Mouse (Mus musculus) lung, postnatal 0 days (tissue): ENCODE measurements around the gene Cacng8.

Experiments used
- CTCF ChIP-seq: IDR thresholded peaks from 2 replicates; pipeline ENCODE4 v1.5.1; 2016; ENCODE audit warnings: antibody characterized with exemption, mild to moderate bottlenecking
- EP300 ChIP-seq: IDR thresholded peaks from 2 replicates; pipeline ENCODE4 v1.6.1; 2016; ENCODE audit warnings: antibody characterized with exemption, mild to moderate bottlenecking, control low read depth

GRCm38 (mm10) chr7:3387761-3388160 is 2.7 kb upstream of the Cacng8 start:
- TF ChIP-seq CTCF (no peak), EP300 (no peak)
